Mouse (Mus musculus): ENCODE results near the gene Spata16. TPM values are rescaled to one million over a fixed set of nuclear protein-coding genes. Genes with fewer than 3 reads are reported as not detected.

Gene Spata16
- total RNA-seq, 2 experiments from 2014 or later, result not detected

GRCm38 (mm10) chr3:26966776-26967175 is 329.4 kb downstream of the Spata16 start:
- no peak for DNase-seq
- intact Hi-C loops (cut with DNase I; ENCODE audit: low total_unique reads), result no loop called here

- no peak for DNase-seq
- intact Hi-C loops (cut with DNase I; ENCODE audit: low total_unique reads), result no loop called here
These were observed 331.6 kb downstream of the Spata16 start for GRCm38 (mm10) chr3:26968852-26969513.

- DNase-seq, result no peak
- intact Hi-C loops (cut with DNase I; ENCODE audit: low total_unique reads), result no loop called here
These were observed 333.1 kb downstream of the Spata16 start for GRCm38 (mm10) chr3:26970529-26970928.

GRCm38 (mm10) chr3:26971276-26971675 is 333.9 kb downstream of the Spata16 start:
- DNase-seq, result no peak
- intact Hi-C loops (cut with DNase I; ENCODE audit: low total_unique reads), result no loop called here

- DNase-seq, result no peak
- intact Hi-C loops (cut with DNase I; ENCODE audit: low total_unique reads), result no loop called here
These were observed 334.7 kb downstream of the Spata16 start for GRCm38 (mm10) chr3:26972105-26972504.

GRCm38 (mm10) chr3:26979603-26980002 is 342.2 kb downstream of the Spata16 start:
- DNase-seq, result no peak
- intact Hi-C loops (cut with DNase I; ENCODE audit: low total_unique reads), result no loop called here

GRCm38 (mm10) chr3:26980371-26980770 is 343.0 kb downstream of the Spata16 start:
- DNase-seq, result no peak
- intact Hi-C loops (cut with DNase I; ENCODE audit: low total_unique reads), result no loop called here

GRCm38 (mm10) chr3:26981979-26982623 is 344.7 kb downstream of the Spata16 start:
- no peak for DNase-seq
- intact Hi-C loops (cut with DNase I; ENCODE audit: low total_unique reads), result no loop called here

- intact Hi-C loops (cut with DNase I; ENCODE audit: low total_unique reads), result no loop called here
- no peak for DNase-seq
These were observed 346.3 kb downstream of the Spata16 start for GRCm38 (mm10) chr3:26983749-26984148.

- intact Hi-C loops (cut with DNase I; ENCODE audit: low total_unique reads), result no loop called here
- DNase-seq, result no peak
These were observed 369.4 kb downstream of the Spata16 start for GRCm38 (mm10) chr3:27006844-27007243.

- no peak for DNase-seq
- intact Hi-C loops (cut with DNase I; ENCODE audit: low total_unique reads), result no loop called here
These were observed 390.5 kb downstream of the Spata16 start for GRCm38 (mm10) chr3:27027957-27028356.

- intact Hi-C loops (cut with DNase I; ENCODE audit: low total_unique reads), result no loop called here
These were observed 391.1 kb downstream of the Spata16 start for GRCm38 (mm10) chr3:27028526-27028925.

GRCm38 (mm10) chr3:27030067-27030857 is 392.8 kb downstream of the Spata16 start:
- intact Hi-C loops (cut with DNase I; ENCODE audit: low total_unique reads), result no loop called here
- no peak for DNase-seq

More at GRCm38 (mm10) chr3:27028526-27028925, 391.1 kb downstream of the Spata16 start:
- no peak for DNase-seq

Small RNA genes within 50 kb of the gene (microRNA-seq; reads per million reads assigned to microRNA genes)
- gene Gm25773 (0 reads per million in 2 experiments), gene Gm44464 (0 reads per million in 2 experiments)
